Comparison of ENCODE assay signal across 8 mouse cellular contexts in the genomic region with DNA sequence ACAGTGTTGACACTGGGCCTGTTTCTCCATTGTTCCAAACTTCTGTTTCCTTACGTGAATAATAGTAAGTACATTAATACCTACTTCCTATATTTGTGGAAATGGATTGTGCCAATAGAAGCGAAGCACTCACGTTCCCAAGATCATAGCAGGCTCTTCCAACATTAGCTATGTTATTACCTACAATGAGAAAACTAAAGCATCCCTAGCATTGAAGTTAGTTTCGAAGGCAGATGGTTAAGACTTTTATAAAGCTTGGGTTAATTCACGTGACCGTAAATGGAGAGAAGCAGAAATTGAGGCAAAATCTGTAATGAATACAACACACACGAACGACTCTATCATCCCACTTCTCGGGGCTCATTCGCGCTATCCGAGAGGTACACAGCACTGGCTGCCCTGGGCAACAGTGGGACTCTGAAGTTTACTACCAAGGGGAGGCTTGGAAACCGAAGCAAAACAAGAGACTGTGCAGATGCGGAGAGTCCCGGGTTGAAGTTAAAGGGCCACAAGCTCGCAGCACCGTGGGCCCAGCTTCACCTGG. TPM values are rescaled to one million over a fixed set of nuclear protein-coding genes. Genes with fewer than 3 reads are reported as not detected.
A peak's percentile ranks its signal among the peaks of the same experiment; 100 is the strongest.
DNase-seq lines count a peak whose midpoint lies in the region; ATAC-seq and TF ChIP-seq lines count a peak whose summit lies in the region.

No protein-coding gene starts in this region.

- H3K9ac ChIP-seq in hindbrain, embryonic 15.5 days: peak overlapping the region; percentile 98

- DNase-seq in left cerebral cortex, adult 2 months (ENCODE audit: extremely low spot score in 1 of 2, low spot score in 2 of 2): no peak
- no peak for DNase-seq in left cerebral cortex, adult 18-20 months (ENCODE audit: low spot score in 2 of 2)
- peak; percentile 2 for DNase-seq in mesoderm, embryonic 11.5 days (ENCODE audit: low read depth, low spot score)
- DNase-seq in right cerebral cortex, adult 2 months (ENCODE audit: low spot score in 2 of 2): no peak
- no peak for DNase-seq in kidney, postnatal 4 days
- DNase-seq in adrenal gland, adult 2 months: no peak

- WGBS in hindbrain, embryonic 15.5 days: 6% methylated on average over 17 of the region's 17 CpGs

- no peak for TF ChIP-seq CTCF in left cerebral cortex, adult 2 months (IDR thresholded peaks at IDR 0.05)
- no peak for TF ChIP-seq CTCF in cortical plate, adult 2 months (IDR thresholded peaks at IDR 0.05; ENCODE audit: extremely low read depth, insufficient read depth, low read length)

- H3K36me3 ChIP-seq in hindbrain, embryonic 15.5 days: no peaks in the 10 kb centered on the region

- intact Hi-C loops in left cerebral cortex, adult 2 months (cut with DNase I): loop anchor here (5.0 to 10.0 kb wide), 3 partner anchors 284 to 571 kb away; a partner anchor contains a TSS

- H3K4me3 ChIP-seq in left cerebral cortex, adult 2 months: peak overlapping the region; percentile 81
- H3K4me3 ChIP-seq in cortical plate, adult 2 months (ENCODE audit: insufficient read depth, low read length): peak overlapping the region; percentile 100
- peak overlapping the region; percentile 88 for H3K4me3 ChIP-seq in hindbrain, embryonic 15.5 days

- TF ChIP-seq POLR2A in cortical plate, adult 2 months (IDR thresholded peaks at IDR 0.05; ENCODE audit: extremely low read depth, insufficient read depth, low read length): no peak

- peak overlapping the region; percentile 83 for H3K4me2 ChIP-seq in hindbrain, embryonic 15.5 days

- H3K27me3 ChIP-seq in hindbrain, embryonic 15.5 days: no peaks in the 10 kb centered on the region

- H3K4me1 ChIP-seq in cortical plate, adult 2 months (ENCODE audit: control insufficient read depth, insufficient read depth, low read length): no peaks in the 10 kb centered on the region; the same call in 1 of the 2 replicates
- peaks cover 14% of the 10 kb centered on the region for H3K4me1 ChIP-seq in hindbrain, embryonic 15.5 days (replicated peaks)

- peak overlapping the region; percentile 94 for H3K27ac ChIP-seq in left cerebral cortex, adult 2 months
- peak overlapping the region; percentile 94 for H3K27ac ChIP-seq in cortical plate, adult 2 months (ENCODE audit: insufficient read depth, low read length)
- peak overlapping the region; percentile 91 for H3K27ac ChIP-seq in hindbrain, embryonic 15.5 days (replicated peaks)

- H3K9me3 ChIP-seq in hindbrain, embryonic 15.5 days: no peaks in the 10 kb centered on the region

- peak; percentile 66; the same call in 1 of the 2 replicates for ATAC-seq in hindbrain, embryonic 15.5 days (ENCODE audit: low FRiP score, low read depth)

RNA-seq across cellular contexts. Expression of a gene that starts 0.7 kb away (rescaled TPM):
- 10 to 100 TPM; 41.5 to 45.3 TPM for total RNA-seq in left cerebral cortex, adult 2 months (2021)
- 10 to 100 TPM; 43.4 to 44.4 TPM for total RNA-seq in left cerebral cortex, adult 18-20 months (2021)
- 56.1 and 57.9 TPM in 2 replicates for polyA plus RNA-seq in cortical plate, adult 2 months (2012; rRNA removed)
- 138 and 155 TPM in 2 replicates for polyA plus RNA-seq in hindbrain, embryonic 15.5 days (2015; fragmentation: Nextera tagmentation; extraction: Ambion mirVana)
- 10 to 100 TPM; 56.4 to 71.5 TPM for total RNA-seq in adrenal gland, adult 2 months (2021)
- 5.3 and 5.9 TPM in 2 replicates for polyA plus RNA-seq in adrenal gland, adult 2 months (2012; rRNA removed)
